Mouse (Mus musculus) ES-E14 (cell line): ENCODE results near the gene Arcn1.

Experiments used
- CHD2 ChIP-seq: IDR thresholded peaks from 2 replicates; pipeline ENCODE4 v1.6.1; 2014; ENCODE audit warnings: mild to moderate bottlenecking, low read depth, low read length, inconsistent platforms
- HCFC1 ChIP-seq: IDR thresholded peaks from 2 replicates; pipeline ENCODE4 v1.6.1; 2012; ENCODE audit warnings: low read length, inconsistent platforms, borderline replicate concordance; ENCODE audit not compliant: insufficient read depth
- MAFK ChIP-seq: IDR thresholded peaks from 2 replicates; pipeline ENCODE4 v1.6.1; 2014; ENCODE audit warnings: mild to moderate bottlenecking, low read depth, low read length, inconsistent platforms; ENCODE audit not compliant: insufficient read depth
- ZC3H11A ChIP-seq: IDR thresholded peaks from 2 replicates; pipeline ENCODE4 v1.6.1; 2012; ENCODE audit warnings: low read depth, mild to moderate bottlenecking, inconsistent platforms, low read length, borderline replicate concordance
- ZNF384 ChIP-seq: IDR thresholded peaks from 2 replicates; pipeline ENCODE4 v1.6.1; 2012; ENCODE audit warnings: low read depth, low read length, inconsistent platforms

- TF ChIP-seq CHD2 (no peak), ZNF384 (no peak), ZC3H11A (no peak), HCFC1 (no peak), MAFK (no peak)
Observed at GRCm38 (mm10) chr9:44814179-44814578, 46.5 kb upstream of the Arcn1 start.
